Mouse (Mus musculus) spleen, adult 12 weeks (tissue): ENCODE results near the gene Cnr2.

Experiments
- DNase-seq: peaks from one replicate; pipeline ENCODE4 v3.0.0; 2022; ENCODE audit warnings: low spot score

The Cnr2 gene

GRCm38 (mm10) chr4:135909326-135910066, 14.3 kb downstream of the Cnr2 start:
- DNase-seq = no peak

GRCm38 (mm10) chr4:135911531-135911930, 16.3 kb downstream of the Cnr2 start:
- no peak for DNase-seq

- no peak for DNase-seq
These were observed 17.0 kb downstream of the Cnr2 start for GRCm38 (mm10) chr4:135912164-135912563.

- no peak for DNase-seq
These were observed 17.6 kb downstream of the Cnr2 start for GRCm38 (mm10) chr4:135912835-135913234.

GRCm38 (mm10) chr4:135913433-135913832, 18.2 kb downstream of the Cnr2 start:
- DNase-seq = no peak

- DNase-seq = no peak
These were observed 23.6 kb downstream of the Cnr2 start for GRCm38 (mm10) chr4:135918635-135919279.

- DNase-seq = no peak
These were observed 24.1 kb downstream of the Cnr2 start for GRCm38 (mm10) chr4:135919280-135919639.

GRCm38 (mm10) chr4:135920304-135921241, 25.4 kb downstream of the Cnr2 start, which contains the start of gene Fuca1:
Gene Fuca1, plus strand, starts transcription at chr4:135920735.
- peak; percentile 96 for DNase-seq

GRCm38 (mm10) chr4:135921257-135922120, 26.3 kb downstream of the Cnr2 start:
- DNase-seq = no peak

- DNase-seq = no peak
These were observed 27.0 kb downstream of the Cnr2 start for GRCm38 (mm10) chr4:135922190-135922589.

GRCm38 (mm10) chr4:135924418-135924817, 29.2 kb downstream of the Cnr2 start:
- DNase-seq = no peak

- DNase-seq = no peak
These were observed 30.1 kb downstream of the Cnr2 start for GRCm38 (mm10) chr4:135925341-135925740.

GRCm38 (mm10) chr4:135926195-135926808, 31.1 kb downstream of the Cnr2 start:
- DNase-seq = no peak

GRCm38 (mm10) chr4:135926861-135927260, 31.7 kb downstream of the Cnr2 start:
- DNase-seq = no peak

GRCm38 (mm10) chr4:135928376-135928775, 33.2 kb downstream of the Cnr2 start:
- DNase-seq = no peak

- no peak for DNase-seq
These were observed 34.2 kb downstream of the Cnr2 start for GRCm38 (mm10) chr4:135929405-135929804.

- no peak for DNase-seq
These were observed 34.6 kb downstream of the Cnr2 start for GRCm38 (mm10) chr4:135929828-135930227.

- no peak for DNase-seq
These were observed 35.0 kb downstream of the Cnr2 start for GRCm38 (mm10) chr4:135930239-135930638.

- DNase-seq = no peak
These were observed 36.6 kb downstream of the Cnr2 start for GRCm38 (mm10) chr4:135931832-135932231.

- no peak for DNase-seq
These were observed 39.7 kb downstream of the Cnr2 start for GRCm38 (mm10) chr4:135934708-135935500.
